Mouse (Mus musculus) left cerebral cortex, postnatal 14 days (tissue): ENCODE data around the gene Mettl11b. TPM values are rescaled to one million over a fixed set of nuclear protein-coding genes. Genes with fewer than 3 reads are reported as not detected.
"Not testable (repeated sequence)": the region's sequence is repeated elsewhere in the genome, so short reads cannot be mapped to it uniquely, and the experiment has no call there.

ENCODE experiments used
- DNase-seq, 2 experiments: peaks; one replicate each; pipeline ENCODE4 v3.0.0; 2021 to 2022; ENCODE audit warnings: low spot score in 2 of 2, mixed read lengths in 1 of 2
- intact Hi-C: fragments of 180-260 bp; cut with DNase I; formaldehyde crosslinking; loops from one replicate; pipeline ENCODE4 v1.15.1; 2025
- long read RNA-seq, 2 experiments: library from polyadenylated mRNA; stranded (forward); transcript quantifications; one replicate each; pipeline ENCODE4 v2.0.0; 2021
- total RNA-seq, 2 experiments: library from RNA; stranded (reverse); gene quantifications; 2 replicates each; pipeline ENCODE4 v1.2.3; 2021

Gene Mettl11b
- 1 to 10 TPM; 1.2 to 2.5 TPM for total RNA-seq
- long read RNA-seq, experiment 1, partial matches to known transcripts: 0 of 2 reads
- long read RNA-seq, experiment 1, other reads (novel, unspliced or antisense): 2 of 2 reads
- long read RNA-seq, experiment 2, partial matches to known transcripts: 0 of 3 reads
- long read RNA-seq, experiment 2, other reads (novel, unspliced or antisense): 2 of 3 reads

GRCm38 (mm10) chr1:163725106-163725759, at the start of gene Mettl11b:
Gene Mettl11b, minus strand, starts transcription at chr1:163725232.
- intact Hi-C loops: no loop called here
- DNase-seq: peak; percentile 9 to 28

GRCm38 (mm10) chr1:163757462-163758207, 32.6 kb upstream of the Mettl11b start:
- DNase-seq: no peak
- intact Hi-C loops: no loop called here

GRCm38 (mm10) chr1:163751360-163751992, 26.4 kb upstream of the Mettl11b start:
- intact Hi-C loops: no loop called here
- peak in 1 of 2 experiments; percentile 6 for DNase-seq

DNA sequence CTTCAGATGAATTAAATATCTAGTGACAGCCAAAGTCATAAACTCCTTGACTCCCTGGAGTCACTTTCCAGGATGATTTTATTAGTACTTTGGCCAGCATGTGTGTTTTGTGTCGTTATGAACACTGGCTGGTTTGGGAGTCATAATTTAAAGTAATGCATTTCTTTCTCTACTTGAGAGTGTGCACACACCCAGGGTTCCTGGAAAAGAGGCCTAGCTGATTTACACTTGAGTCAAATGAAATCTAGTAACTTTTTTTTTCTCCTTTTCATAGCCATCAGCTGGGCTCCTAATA, 12.2 kb upstream of the Mettl11b start:
- intact Hi-C loops: no loop called here

DNA sequence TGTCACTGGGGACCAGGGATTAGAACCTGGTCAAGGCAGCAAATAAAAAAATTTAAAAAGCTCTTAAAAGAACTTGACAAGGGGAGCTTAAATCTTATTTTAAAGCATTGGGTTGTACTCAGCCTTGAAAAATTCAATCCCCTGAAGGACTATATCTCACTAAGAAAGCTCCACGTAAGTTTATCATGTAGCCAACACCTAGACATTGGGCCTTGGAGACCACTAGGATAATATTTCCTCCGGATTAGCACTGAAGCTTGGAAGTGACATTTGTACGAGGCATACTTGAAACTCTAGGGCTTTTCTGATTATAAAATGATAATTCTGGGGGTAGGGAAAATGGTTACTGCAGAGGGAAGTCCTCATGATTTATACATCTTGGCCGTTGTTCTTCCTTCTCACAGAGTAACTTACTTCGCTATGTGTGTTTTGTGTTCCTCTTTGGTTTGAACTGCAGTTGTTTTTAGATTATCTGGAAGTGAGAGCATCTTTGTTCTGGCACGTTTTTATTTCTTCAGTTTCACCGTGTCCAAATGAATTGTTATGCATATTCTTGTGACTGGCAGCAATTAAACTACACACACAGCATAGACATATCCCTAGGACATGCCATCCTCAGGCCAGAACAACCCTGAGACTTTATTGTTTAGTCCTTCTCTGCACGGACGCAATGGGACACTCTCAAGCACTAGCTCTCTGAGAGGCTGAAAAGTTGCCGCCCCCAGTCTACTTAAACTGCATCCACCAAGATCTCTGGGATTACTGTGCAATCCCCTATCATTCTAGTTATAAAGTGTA, 11.6 kb upstream of the Mettl11b start:
- intact Hi-C loops: no loop called here
- no peak for DNase-seq

More for the DNA sequence above, 12.2 kb upstream of the Mettl11b start:
- no peak for DNase-seq

- intact Hi-C loops, DNase-seq: not testable (repeated sequence)
Observed at GRCm38 (mm10) chr1:163731166-163731565, 6.1 kb upstream of the Mettl11b start.

- intact Hi-C loops: no loop called here
Observed at GRCm38 (mm10) chr1:163723913-163724312, 1.1 kb downstream of the Mettl11b start.

DNA sequence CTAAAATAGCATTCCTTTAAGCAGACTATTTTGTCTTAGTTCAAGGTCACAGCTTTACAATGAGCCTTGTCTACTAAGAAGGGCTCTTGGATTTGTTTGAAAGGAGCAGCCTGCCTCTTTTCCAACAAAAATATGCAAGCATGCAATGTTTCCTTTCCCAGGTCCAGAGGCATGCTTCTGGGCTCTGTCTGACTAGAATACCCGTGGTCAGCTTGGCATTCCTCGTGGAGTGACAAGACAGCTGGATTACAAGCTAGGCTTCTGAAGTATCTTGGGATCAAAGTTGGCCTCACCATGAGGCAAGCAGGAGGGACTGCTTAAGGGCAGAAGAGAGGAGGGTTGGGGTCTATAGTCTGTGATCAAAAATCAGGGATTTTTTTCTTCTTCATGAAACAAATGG, 16.4 kb downstream of the Mettl11b start:
- intact Hi-C loops: no loop called here
- no peak for DNase-seq

More at GRCm38 (mm10) chr1:163723913-163724312, 1.1 kb downstream of the Mettl11b start:
- no peak for DNase-seq

DNA sequence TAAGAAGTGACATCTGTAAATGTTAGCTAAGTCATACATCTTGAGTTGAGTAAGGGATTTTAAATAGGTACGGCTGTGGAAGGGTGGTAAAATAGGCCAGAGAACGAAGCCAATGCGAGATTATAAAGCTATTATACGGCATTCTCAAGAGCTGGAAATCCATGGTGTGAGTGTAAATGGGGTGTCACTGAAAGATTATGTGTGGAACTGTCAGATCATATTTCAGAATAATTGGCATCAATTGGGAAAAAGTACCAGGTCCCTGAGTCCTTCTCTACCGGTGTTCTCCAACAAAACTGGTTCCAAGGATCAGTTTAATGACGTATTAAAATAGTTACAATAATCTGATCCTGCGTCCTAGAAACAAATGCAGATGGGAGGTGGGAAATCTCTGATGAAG, 24.5 kb downstream of the Mettl11b start:
- no peak for DNase-seq
- intact Hi-C loops: no loop called here

GRCm38 (mm10) chr1:163699702-163700101, 25.3 kb downstream of the Mettl11b start:
- intact Hi-C loops: no loop called here
- DNase-seq: no peak

DNA sequence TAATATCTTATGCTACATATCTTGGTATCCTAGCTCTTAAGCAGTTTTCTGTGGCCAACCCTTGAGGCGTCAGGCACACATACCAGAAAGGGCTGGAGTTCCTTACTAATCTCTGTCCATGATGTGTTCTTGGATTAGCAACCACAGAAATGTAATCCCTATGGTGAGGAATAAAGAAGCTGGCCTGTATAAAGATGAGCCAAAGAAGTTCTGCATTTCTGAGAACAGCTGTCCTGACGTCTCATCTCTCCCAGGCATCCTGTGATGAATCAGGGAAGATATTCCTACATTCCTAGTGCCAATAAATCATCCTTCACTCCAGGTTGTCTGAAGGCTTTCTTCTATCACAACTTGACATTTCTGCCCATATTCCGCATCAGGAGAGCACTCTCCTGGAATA, 33.2 kb downstream of the Mettl11b start:
- intact Hi-C loops: no loop called here
- no peak for DNase-seq

GRCm38 (mm10) chr1:163682935-163683430, 42.0 kb downstream of the Mettl11b start:
- intact Hi-C loops: no loop called here
- no peak for DNase-seq

GRCm38 (mm10) chr1:163682127-163682526, 42.9 kb downstream of the Mettl11b start:
- intact Hi-C loops: no loop called here
- no peak for DNase-seq

DNA sequence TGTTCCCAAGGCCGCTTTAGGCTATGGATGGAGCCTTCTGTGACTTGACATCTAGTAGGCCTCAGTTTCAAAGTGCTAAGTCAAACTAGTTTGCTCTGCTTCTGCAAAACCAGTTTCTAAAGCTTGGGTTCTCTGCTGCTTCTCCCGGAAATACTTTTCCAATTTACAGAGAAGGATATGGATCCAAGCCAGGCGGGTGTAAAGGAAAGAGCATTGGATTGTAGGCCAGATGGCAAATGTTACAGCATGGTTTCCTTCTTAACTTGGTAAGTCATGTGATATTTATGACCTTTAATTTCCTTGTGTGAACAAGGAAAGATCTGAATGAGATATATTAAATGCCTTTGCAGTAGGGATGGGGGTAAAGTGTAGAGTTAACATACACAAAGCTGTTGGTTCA, 52.2 kb downstream of the Mettl11b start:
- intact Hi-C loops: no loop called here
- no peak for DNase-seq

DNA sequence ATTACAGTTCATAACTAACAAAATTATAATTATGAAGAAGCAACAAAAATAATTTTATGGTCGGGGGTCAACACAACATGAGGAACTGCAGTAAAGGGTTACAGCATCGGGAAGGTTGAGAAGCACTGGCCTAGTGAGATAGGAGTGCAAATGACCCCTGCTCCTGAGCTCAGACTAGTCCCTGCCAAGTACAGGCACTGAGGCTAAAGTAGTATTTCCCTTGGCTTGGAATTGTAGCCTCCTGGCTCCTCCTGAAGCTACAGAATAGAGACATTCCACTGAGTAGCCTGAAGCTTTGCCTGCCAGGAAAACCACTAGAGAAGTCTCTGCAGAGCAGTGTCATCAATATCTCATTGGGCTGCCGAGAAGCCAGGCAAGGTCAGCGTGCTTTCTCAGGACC, 53.7 kb downstream of the Mettl11b start:
- no peak for DNase-seq
- intact Hi-C loops: no loop called here

DNA sequence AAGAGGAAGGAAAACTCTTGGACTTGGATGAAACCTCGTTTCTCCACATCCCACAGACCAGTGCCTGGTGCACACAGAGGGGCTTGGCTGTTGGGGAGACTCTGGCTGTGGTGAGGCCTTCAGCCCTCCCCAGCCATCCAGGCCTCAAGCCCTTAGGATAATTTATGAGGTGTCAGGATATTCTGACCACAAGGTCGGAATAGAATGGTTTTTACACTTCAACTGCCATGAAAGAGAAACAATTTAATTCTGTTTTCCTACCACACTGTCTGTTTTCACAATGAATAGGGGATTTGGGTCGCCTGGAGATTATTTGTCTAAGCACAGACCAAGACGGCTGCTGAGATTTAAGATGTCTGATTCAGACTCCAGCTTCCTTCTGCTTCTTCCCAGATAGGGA, 54.3 kb downstream of the Mettl11b start:
- no peak for DNase-seq
- intact Hi-C loops: no loop called here

- intact Hi-C loops: no loop called here
- DNase-seq: no peak
Observed at GRCm38 (mm10) chr1:163669936-163670335, 55.1 kb downstream of the Mettl11b start.

- DNase-seq: no peak
- intact Hi-C loops: no loop called here
Observed at GRCm38 (mm10) chr1:163662416-163662815, 62.6 kb downstream of the Mettl11b start.

GRCm38 (mm10) chr1:163658535-163658928, 66.5 kb downstream of the Mettl11b start:
- intact Hi-C loops: no loop called here
- DNase-seq: no peak
